Mouse (Mus musculus) spleen, postnatal 36 days (tissue): ENCODE data around the gene Krt35.

Source experiments
- DNase-seq, 2 experiments: peaks; one replicate each; pipeline ENCODE4 v3.0.0; 2022; ENCODE audit warnings: low spot score in 2 of 2, mixed read lengths in 1 of 2

The Krt35 gene

GRCm38 (mm10) chr11:100066236-100067010 lies 29.6 kb downstream of the Krt35 start:
- DNase-seq: no peak

DNA sequence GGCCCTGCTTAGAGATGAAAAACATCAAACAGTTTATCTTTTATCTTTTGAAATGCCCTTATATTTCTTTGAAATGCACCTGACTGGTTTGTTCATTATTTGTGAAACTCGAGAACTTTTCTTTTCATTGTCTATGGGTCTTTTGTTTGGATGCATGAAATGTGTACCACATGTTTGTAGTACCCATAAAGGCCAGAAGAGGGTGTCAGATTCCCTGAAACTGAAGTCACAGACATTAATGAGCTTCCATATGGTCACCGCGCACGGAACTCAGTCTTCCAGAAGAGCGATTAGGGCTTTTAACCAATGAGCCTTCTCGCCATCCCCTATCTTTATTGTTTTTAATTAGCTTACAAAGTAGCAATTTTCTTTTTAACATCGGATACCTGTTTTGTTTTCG lies 37.2 kb downstream of the Krt35 start:
- DNase-seq: no peak

DNA sequence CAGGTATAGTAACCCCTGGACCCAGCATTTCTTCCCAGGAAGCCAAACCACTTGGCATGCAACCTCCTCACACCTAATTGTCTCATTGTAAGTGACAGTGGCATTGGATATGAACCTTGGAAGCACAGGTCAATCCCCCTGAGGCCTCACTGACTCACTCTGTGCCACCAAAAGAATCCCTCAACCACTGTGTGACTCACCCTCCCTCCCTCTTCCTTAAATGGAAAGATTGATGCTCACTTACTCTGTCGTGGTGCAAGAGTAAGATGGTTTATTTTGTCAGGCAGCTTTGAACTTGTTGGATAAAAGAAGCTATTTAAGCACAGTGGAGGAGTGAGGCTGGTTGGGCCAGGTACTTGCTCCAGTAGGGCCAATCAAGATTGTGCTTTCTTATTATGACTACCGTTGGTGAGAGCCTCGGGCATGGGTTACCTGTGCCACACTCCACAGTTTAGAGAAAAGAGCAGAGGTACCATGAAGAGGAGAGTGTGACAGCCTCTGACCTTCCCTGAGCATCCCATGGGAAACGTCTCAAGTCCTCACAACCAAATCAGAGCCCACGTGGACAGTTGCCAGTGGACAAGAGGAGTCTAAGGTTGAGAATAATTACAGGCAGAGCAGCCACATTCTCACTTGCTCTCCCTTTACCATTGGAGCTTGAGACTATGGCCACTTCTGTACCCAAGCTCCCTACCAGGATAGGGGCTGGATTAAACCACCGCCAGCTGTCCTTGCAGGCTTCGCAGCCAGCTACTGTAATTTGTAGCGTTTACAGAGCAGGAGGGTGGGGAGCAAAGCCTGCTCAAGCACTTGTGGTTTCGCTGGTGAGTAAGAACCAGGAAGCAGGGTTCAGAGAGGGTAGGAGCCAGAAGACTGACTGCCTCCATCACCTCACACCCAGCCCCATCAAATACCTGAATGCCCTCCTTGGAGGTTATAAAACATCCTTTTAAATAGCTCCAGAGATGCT lies 40.1 kb downstream of the Krt35 start:
- DNase-seq: no peak

GRCm38 (mm10) chr11:100050451-100050850 lies 45.6 kb downstream of the Krt35 start, which contains the start of gene Krt31:
Krt31 (minus strand) TSS chr11:100050551.
- no peak for DNase-seq

- no peak for DNase-seq
These were observed 48.8 kb downstream of the Krt35 start for GRCm38 (mm10) chr11:100047193-100047592.

DNA sequence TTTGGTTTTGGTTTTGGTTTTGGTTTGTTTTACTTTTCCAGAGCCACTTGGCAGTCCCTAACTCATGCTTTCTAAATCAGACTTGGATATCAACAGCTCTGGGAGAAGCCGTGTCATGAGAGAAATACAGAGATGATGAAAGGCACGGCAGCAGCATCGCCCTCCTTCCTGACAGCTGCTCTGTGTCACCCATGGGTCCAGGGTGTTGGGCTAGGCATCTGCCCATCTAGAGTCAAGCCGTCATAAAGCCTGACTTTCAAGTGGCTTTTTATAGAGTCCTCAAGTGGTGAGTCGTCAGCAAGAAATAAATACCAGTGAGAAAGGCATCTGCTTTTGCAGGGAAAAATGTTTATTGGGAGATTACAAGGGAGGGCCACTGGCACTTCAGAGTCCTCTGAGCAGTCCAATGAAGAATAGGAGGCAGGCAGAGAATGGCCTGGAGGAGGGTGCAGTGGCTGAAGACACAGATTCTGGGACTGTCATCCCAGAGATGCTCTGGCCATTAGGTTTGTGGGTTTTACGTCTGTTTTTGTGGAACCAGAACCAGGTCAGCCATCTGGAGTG lies 49.7 kb downstream of the Krt35 start:
- DNase-seq: no peak
